Mouse (Mus musculus): Measurements from ENCODE around the gene Neu1. TPM values are rescaled to one million over a fixed set of nuclear protein-coding genes. Genes with fewer than 3 reads are reported as not detected.

Neu1 gene
- polyA plus RNA-seq, 1 experiment from 2014 or later = 16.1 TPM

Other genes starting within 250 kb of the Neu1 start
- gene C4b, start 187.4 kb upstream of the Neu1 start, polyA plus RNA-seq (2015; fragmentation: Nextera tagmentation; extraction: Ambion mirVana) = 0.53 and 0.77 TPM in 2 replicates
- gene Cyp21a1, start 126.7 kb upstream of the Neu1 start, polyA plus RNA-seq (2015; fragmentation: Nextera tagmentation; extraction: Ambion mirVana) = 0.93 TPM in 1 of 2 replicates, not detected in the other
- gene Stk19, start 94.3 kb upstream of the Neu1 start, polyA plus RNA-seq (2015; fragmentation: Nextera tagmentation; extraction: Ambion mirVana) = 19.4 and 23.4 TPM in 2 replicates
- gene Dxo, start 94.2 kb upstream of the Neu1 start, polyA plus RNA-seq (2015; fragmentation: Nextera tagmentation; extraction: Ambion mirVana) = 32.0 and 40.8 TPM in 2 replicates
- 23.6 and 35.9 TPM in 2 replicates for gene Skiv2l, start 81.0 kb upstream of the Neu1 start, polyA plus RNA-seq (2015; fragmentation: Nextera tagmentation; extraction: Ambion mirVana)
- gene Nelfe, start 80.9 kb upstream of the Neu1 start, polyA plus RNA-seq (2015; fragmentation: Nextera tagmentation; extraction: Ambion mirVana) = 53.3 and 70.9 TPM in 2 replicates
- 1.8 and 4.3 TPM in 2 replicates for gene Cfb, start 68.7 kb upstream of the Neu1 start, polyA plus RNA-seq (2015; fragmentation: Nextera tagmentation; extraction: Ambion mirVana)
- 1.1 and 1.8 TPM in 2 replicates for gene Zbtb12, start 51.8 kb upstream of the Neu1 start, polyA plus RNA-seq (2015; fragmentation: Nextera tagmentation; extraction: Ambion mirVana)
- not detected in 2 replicates for gene Gm20547, start 49.2 kb upstream of the Neu1 start, polyA plus RNA-seq (2015; fragmentation: Nextera tagmentation; extraction: Ambion mirVana)
- gene C2, start 33.0 kb upstream of the Neu1 start, polyA plus RNA-seq (2015; fragmentation: Nextera tagmentation; extraction: Ambion mirVana) = 2.0 and 3.3 TPM in 2 replicates
- 31.7 and 48.8 TPM in 2 replicates for gene Ehmt2, start 32.8 kb upstream of the Neu1 start, polyA plus RNA-seq (2015; fragmentation: Nextera tagmentation; extraction: Ambion mirVana)
- 0.08 TPM in 1 of 2 replicates, not detected in the other for gene Slc44a4, start 16.8 kb upstream of the Neu1 start, polyA plus RNA-seq (2015; fragmentation: Nextera tagmentation; extraction: Ambion mirVana)
- 0.16 and 0.30 TPM in 2 replicates for gene Hspa1b, start 28.0 kb downstream of the Neu1 start, polyA plus RNA-seq (2015; fragmentation: Nextera tagmentation; extraction: Ambion mirVana)
- gene Gm20481, start 38.7 kb downstream of the Neu1 start, polyA plus RNA-seq (2015; fragmentation: Nextera tagmentation; extraction: Ambion mirVana) = not detected in 2 replicates
- 3.5 and 4.8 TPM in 2 replicates for gene Hspa1a, start 40.9 kb downstream of the Neu1 start, polyA plus RNA-seq (2015; fragmentation: Nextera tagmentation; extraction: Ambion mirVana)
- 2.1 and 2.6 TPM in 2 replicates for gene Hspa1l, start 41.5 kb downstream of the Neu1 start, polyA plus RNA-seq (2015; fragmentation: Nextera tagmentation; extraction: Ambion mirVana)
- 116 and 132 TPM in 2 replicates for gene Lsm2, start 50.6 kb downstream of the Neu1 start, polyA plus RNA-seq (2015; fragmentation: Nextera tagmentation; extraction: Ambion mirVana)
- gene Vars, start 69.7 kb downstream of the Neu1 start, polyA plus RNA-seq (2015; fragmentation: Nextera tagmentation; extraction: Ambion mirVana) = 43.0 and 89.7 TPM in 2 replicates
- 0.24 and 0.31 TPM in 2 replicates for gene Vwa7, start 85.3 kb downstream of the Neu1 start, polyA plus RNA-seq (2015; fragmentation: Nextera tagmentation; extraction: Ambion mirVana)
- gene Sapcd1, start 96.8 kb downstream of the Neu1 start, polyA plus RNA-seq (2015; fragmentation: Nextera tagmentation; extraction: Ambion mirVana) = 1.4 and 2.8 TPM in 2 replicates
- gene Msh5, start 115.5 kb downstream of the Neu1 start, polyA plus RNA-seq (2015; fragmentation: Nextera tagmentation; extraction: Ambion mirVana) = 2.7 and 3.8 TPM in 2 replicates
- 307 and 332 TPM in 2 replicates for gene Clic1, start 118.7 kb downstream of the Neu1 start, polyA plus RNA-seq (2015; fragmentation: Nextera tagmentation; extraction: Ambion mirVana)
- gene Ddah2, start 127.8 kb downstream of the Neu1 start, polyA plus RNA-seq (2015; fragmentation: Nextera tagmentation; extraction: Ambion mirVana) = 168 and 202 TPM in 2 replicates
- gene Ly6g6c, start 134.1 kb downstream of the Neu1 start, polyA plus RNA-seq (2015; fragmentation: Nextera tagmentation; extraction: Ambion mirVana) = 0.14 TPM in 1 of 2 replicates, not detected in the other
- 0.77 and 0.81 TPM in 2 replicates for gene Mpig6b, start 134.9 kb downstream of the Neu1 start, polyA plus RNA-seq (2015; fragmentation: Nextera tagmentation; extraction: Ambion mirVana)
- gene Ly6g6e, start 145.6 kb downstream of the Neu1 start, polyA plus RNA-seq (2015; fragmentation: Nextera tagmentation; extraction: Ambion mirVana) = 0.29 and 0.31 TPM in 2 replicates
- gene Ly6g6d, start 146.8 kb downstream of the Neu1 start, polyA plus RNA-seq (2015; fragmentation: Nextera tagmentation; extraction: Ambion mirVana) = 2.2 and 2.4 TPM in 2 replicates
- 0.16 and 0.29 TPM in 2 replicates for gene Ly6g6f, start 154.4 kb downstream of the Neu1 start, polyA plus RNA-seq (2015; fragmentation: Nextera tagmentation; extraction: Ambion mirVana)
- gene Abhd16a, start 158.0 kb downstream of the Neu1 start, polyA plus RNA-seq (2015; fragmentation: Nextera tagmentation; extraction: Ambion mirVana) = 64.7 and 80.1 TPM in 2 replicates
- 0.41 TPM in 1 of 2 replicates, not detected in the other for gene Ly6g5c, start 177.0 kb downstream of the Neu1 start, polyA plus RNA-seq (2015; fragmentation: Nextera tagmentation; extraction: Ambion mirVana)
- 0.31 and 0.66 TPM in 2 replicates for gene Ly6g5b, start 184.2 kb downstream of the Neu1 start, polyA plus RNA-seq (2015; fragmentation: Nextera tagmentation; extraction: Ambion mirVana)
- gene Gpank1, start 190.2 kb downstream of the Neu1 start, polyA plus RNA-seq (2015; fragmentation: Nextera tagmentation; extraction: Ambion mirVana) = 10.0 and 13.8 TPM in 2 replicates
- gene Csnk2b, start 190.8 kb downstream of the Neu1 start, polyA plus RNA-seq (2015; fragmentation: Nextera tagmentation; extraction: Ambion mirVana) = 200 and 211 TPM in 2 replicates
- gene D17H6S53E, start 195.1 kb downstream of the Neu1 start, polyA plus RNA-seq (2015; fragmentation: Nextera tagmentation; extraction: Ambion mirVana) = 10.1 and 11.2 TPM in 2 replicates
- 0.57 and 4.7 TPM in 2 replicates for gene Apom, start 200.8 kb downstream of the Neu1 start, polyA plus RNA-seq (2015; fragmentation: Nextera tagmentation; extraction: Ambion mirVana)
- gene Bag6, start 203.9 kb downstream of the Neu1 start, polyA plus RNA-seq (2015; fragmentation: Nextera tagmentation; extraction: Ambion mirVana) = 40.8 and 44.0 TPM in 2 replicates
- 95.1 and 142 TPM in 2 replicates for gene Prrc2a, start 233.6 kb downstream of the Neu1 start, polyA plus RNA-seq (2015; fragmentation: Nextera tagmentation; extraction: Ambion mirVana)
- gene Aif1, start 244.8 kb downstream of the Neu1 start, polyA plus RNA-seq (2015; fragmentation: Nextera tagmentation; extraction: Ambion mirVana) = 7.5 and 9.6 TPM in 2 replicates